Mouse (Mus musculus): ENCODE data around the gene Ndufb11. TPM values are rescaled to one million over a fixed set of nuclear protein-coding genes. Genes with fewer than 3 reads are reported as not detected.

Ndufb11 gene
- polyA plus RNA-seq (2015; fragmentation: Nextera tagmentation; extraction: Ambion mirVana), result 430 and 467 TPM in 2 replicates

GRCm38 (mm10) chrX:20617176-20617902, at the start of gene Ndufb11, which contains the start of gene Rbm10:
Gene Ndufb11, minus strand, starts transcription at chrX:20617619.
Gene Rbm10, plus strand, starts transcription at chrX:20617503.
- Histone ChIP-seq H3K4me2 (ENCODE audit: low read depth, low read length) (peak within 1 kb of the TSS; percentile 68), H3K9ac (ENCODE audit: low read length) (peak within 1 kb of the TSS; percentile 87), H3K4me1 (ENCODE audit: control insufficient read depth, insufficient read depth, low read length) (peaks cover 7% of the 10 kb centered on the region), H3K27me3 (ENCODE audit: control insufficient read depth, insufficient read depth, low read length) (no peaks in the 10 kb centered on the region), H3K27ac (ENCODE audit: low read length) (peak within 1 kb of the TSS; percentile 95), H3K4me3 (ENCODE audit: low read length) (peak within 1 kb of the TSS; percentile 72), H3K9me3 (replicated peaks; ENCODE audit: control insufficient read depth, low read length) (no peaks in the 10 kb centered on the region), H3K36me3 (ENCODE audit: control insufficient read depth, insufficient read depth) (peaks cover 9% of the 10 kb centered on the region; the same call in 1 of the 2 replicates)
- peak; percentile 97 for ATAC-seq (replicated peaks; ENCODE audit: extremely low read depth, insufficient read depth, low FRiP score)
- WGBS, result 12% methylated on average over 45 of the region's 49 CpGs

- Histone ChIP-seq H3K4me3 (ENCODE audit: low read length) (peak overlapping the region; percentile 73), H3K9me3 (replicated peaks; ENCODE audit: control insufficient read depth, low read length) (no peaks in the 10 kb centered on the region), H3K9ac (ENCODE audit: low read length) (peak overlapping the region; percentile 88), H3K27ac (ENCODE audit: low read length) (peak overlapping the region; percentile 79), H3K36me3 (ENCODE audit: control insufficient read depth, insufficient read depth) (0 out of 2 replicates have a peak, but pooled peaks cover 2% of the 10 kb centered on the region), H3K27me3 (ENCODE audit: control insufficient read depth, insufficient read depth, low read length) (no peaks in the 10 kb centered on the region), H3K4me2 (ENCODE audit: low read depth, low read length) (peak overlapping the region; percentile 70), H3K4me1 (ENCODE audit: control insufficient read depth, insufficient read depth, low read length) (peaks cover 14% of the 10 kb centered on the region)
- ATAC-seq (replicated peaks; ENCODE audit: extremely low read depth, insufficient read depth, low FRiP score), result no peak
- WGBS, result 10% methylated on average over 9 of the region's 9 CpGs
Observed at GRCm38 (mm10) chrX:20663444-20663790, 46.0 kb upstream of the Ndufb11 start.

- H3K4me3 ChIP-seq (ENCODE audit: low read length), result peak overlapping the region; percentile 73
- no peaks in the 10 kb centered on the region for H3K36me3 ChIP-seq (ENCODE audit: control insufficient read depth, insufficient read depth)
- no peaks in the 10 kb centered on the region for H3K9me3 ChIP-seq (replicated peaks; ENCODE audit: control insufficient read depth, low read length)
- H3K4me2 ChIP-seq (ENCODE audit: low read depth, low read length), result peak overlapping the region; percentile 70
- peak; percentile 82 for ATAC-seq (replicated peaks; ENCODE audit: extremely low read depth, insufficient read depth, low FRiP score)
- 10% methylated on average over 27 of the region's 28 CpGs for WGBS
- H3K9ac ChIP-seq (ENCODE audit: low read length), result peak overlapping the region; percentile 88
- peak overlapping the region; percentile 79 for H3K27ac ChIP-seq (ENCODE audit: low read length)
- peaks cover 14% of the 10 kb centered on the region for H3K4me1 ChIP-seq (ENCODE audit: control insufficient read depth, insufficient read depth, low read length)
- H3K27me3 ChIP-seq (ENCODE audit: control insufficient read depth, insufficient read depth, low read length), result no peaks in the 10 kb centered on the region
Observed at GRCm38 (mm10) chrX:20662716-20663443, 45.5 kb upstream of the Ndufb11 start.

- H3K36me3 ChIP-seq (ENCODE audit: control insufficient read depth, insufficient read depth), result no peaks in the 10 kb centered on the region
- H3K27ac ChIP-seq (ENCODE audit: low read length), result no peak overlapping the region
- WGBS, result 23% methylated on average over 5 of the region's 5 CpGs
- no peak for ATAC-seq (replicated peaks; ENCODE audit: extremely low read depth, insufficient read depth, low FRiP score)
- no peaks in the 10 kb centered on the region for H3K27me3 ChIP-seq (ENCODE audit: control insufficient read depth, insufficient read depth, low read length)
- no peak overlapping the region for H3K4me2 ChIP-seq (ENCODE audit: low read depth, low read length)
- no peaks in the 10 kb centered on the region for H3K9me3 ChIP-seq (replicated peaks; ENCODE audit: control insufficient read depth, low read length)
- no peak overlapping the region for H3K4me3 ChIP-seq (ENCODE audit: low read length)
- peaks cover 14% of the 10 kb centered on the region for H3K4me1 ChIP-seq (ENCODE audit: control insufficient read depth, insufficient read depth, low read length)
- H3K9ac ChIP-seq (ENCODE audit: low read length), result no peak overlapping the region
Observed at GRCm38 (mm10) chrX:20662317-20662715, 44.9 kb upstream of the Ndufb11 start.

- Histone ChIP-seq H3K4me3 (ENCODE audit: low read length) (peak overlapping the region; percentile 64), H3K36me3 (ENCODE audit: control insufficient read depth, insufficient read depth) (no peaks in the 10 kb centered on the region), H3K27me3 (ENCODE audit: control insufficient read depth, insufficient read depth, low read length) (no peaks in the 10 kb centered on the region), H3K4me2 (ENCODE audit: low read depth, low read length) (peak overlapping the region; percentile 82), H3K27ac (ENCODE audit: low read length) (peak overlapping the region; percentile 78), H3K4me1 (ENCODE audit: control insufficient read depth, insufficient read depth, low read length) (no peaks in the 10 kb centered on the region), H3K9me3 (replicated peaks; ENCODE audit: control insufficient read depth, low read length) (no peaks in the 10 kb centered on the region), H3K9ac (ENCODE audit: low read length) (peak overlapping the region; percentile 73)
- 11% methylated on average over 24 of the region's 24 CpGs for WGBS
- no peak for ATAC-seq (replicated peaks; ENCODE audit: extremely low read depth, insufficient read depth, low FRiP score)
Observed at GRCm38 (mm10) chrX:20658891-20659406, 41.5 kb upstream of the Ndufb11 start.

GRCm38 (mm10) chrX:20658026-20658652, 40.7 kb upstream of the Ndufb11 start, which contains the start of gene Uba1:
Gene Uba1, plus strand, starts transcription at chrX:20658326.
- no peaks in the 10 kb centered on the region for H3K27me3 ChIP-seq (ENCODE audit: control insufficient read depth, insufficient read depth, low read length)
- WGBS, result 10% methylated on average over 27 of the region's 27 CpGs
- no peaks in the 10 kb centered on the region for H3K36me3 ChIP-seq (ENCODE audit: control insufficient read depth, insufficient read depth)
- H3K4me3 ChIP-seq (ENCODE audit: low read length), result peak within 1 kb of the TSS; percentile 64
- H3K27ac ChIP-seq (ENCODE audit: low read length), result peak within 1 kb of the TSS; percentile 78
- H3K9ac ChIP-seq (ENCODE audit: low read length), result peak within 1 kb of the TSS; percentile 73
- peak within 1 kb of the TSS; percentile 82 for H3K4me2 ChIP-seq (ENCODE audit: low read depth, low read length)
- no peaks in the 10 kb centered on the region for H3K4me1 ChIP-seq (ENCODE audit: control insufficient read depth, insufficient read depth, low read length)
- no peaks in the 10 kb centered on the region for H3K9me3 ChIP-seq (replicated peaks; ENCODE audit: control insufficient read depth, low read length)
- ATAC-seq (replicated peaks; ENCODE audit: extremely low read depth, insufficient read depth, low FRiP score), result peak; percentile 85

- no peak for ATAC-seq (replicated peaks; ENCODE audit: extremely low read depth, insufficient read depth, low FRiP score)
- WGBS, result 31% methylated on average over 5 of the region's 5 CpGs
- Histone ChIP-seq H3K9ac (ENCODE audit: low read length) (no peak overlapping the region; the same call in 1 of the 2 replicates), H3K4me1 (ENCODE audit: control insufficient read depth, insufficient read depth, low read length) (no peaks in the 10 kb centered on the region), H3K9me3 (replicated peaks; ENCODE audit: control insufficient read depth, low read length) (no peaks in the 10 kb centered on the region), H3K4me3 (ENCODE audit: low read length) (peak overlapping the region; percentile 64), H3K27me3 (ENCODE audit: control insufficient read depth, insufficient read depth, low read length) (no peaks in the 10 kb centered on the region), H3K36me3 (ENCODE audit: control insufficient read depth, insufficient read depth) (no peaks in the 10 kb centered on the region), H3K4me2 (ENCODE audit: low read depth, low read length) (peak overlapping the region; percentile 82), H3K27ac (ENCODE audit: low read length) (no peak overlapping the region)
Observed at GRCm38 (mm10) chrX:20657593-20657992, 40.2 kb upstream of the Ndufb11 start.

GRCm38 (mm10) chrX:20644780-20645179, 27.4 kb upstream of the Ndufb11 start:
- H3K4me3 ChIP-seq (ENCODE audit: low read length), result no peak overlapping the region
- WGBS, result 79% methylated on average over 5 of the region's 5 CpGs
- peaks cover 29% of the 10 kb centered on the region for H3K36me3 ChIP-seq (ENCODE audit: control insufficient read depth, insufficient read depth)
- no peak overlapping the region for H3K27ac ChIP-seq (ENCODE audit: low read length)
- H3K4me1 ChIP-seq (ENCODE audit: control insufficient read depth, insufficient read depth, low read length), result no peaks in the 10 kb centered on the region
- H3K9me3 ChIP-seq (replicated peaks; ENCODE audit: control insufficient read depth, low read length), result no peaks in the 10 kb centered on the region
- no peak overlapping the region for H3K9ac ChIP-seq (ENCODE audit: low read length)
- H3K4me2 ChIP-seq (ENCODE audit: low read depth, low read length), result no peak overlapping the region
- no peak for ATAC-seq (replicated peaks; ENCODE audit: extremely low read depth, insufficient read depth, low FRiP score)
- no peaks in the 10 kb centered on the region for H3K27me3 ChIP-seq (ENCODE audit: control insufficient read depth, insufficient read depth, low read length)
